Mouse (Mus musculus) Patski (cell line): ENCODE results near the gene Ppp1r14d. TPM values are rescaled to one million over a fixed set of nuclear protein-coding genes. Genes with fewer than 3 reads are reported as not detected.

Source experiments
- ATAC-seq: fragments of 100-300 bp; one replicate; pipeline ENCODE4 v1.8.0; 2021
- CTCF ChIA-PET: fragments of 350-600 bp; sonication (Branson Sonifier 250); formaldehyde crosslinking; loops from one replicate; lab custom pipeline; 2022; ENCODE audit warnings: inconsistent platforms; lab: Charles Lee
- POLR2A ChIA-PET: fragments of 350-600 bp; sonication (Branson Sonifier 250); formaldehyde crosslinking; loops from one replicate; lab custom pipeline; 2022; ENCODE audit warnings: antibody characterized with exemption, inconsistent platforms; lab: Charles Lee
- DNase-seq: peaks from one replicate; pipeline ENCODE4 v3.0.0-alpha.2; 2011; ENCODE audit warnings: low read depth, low spot score
- H3K27me3 ChIP-seq: fragments of 371-371 bp; one replicate; pipeline ENCODE4 v1.5.1; 2021
- CTCF ChIP-seq: fragments of 100-300 bp; IDR thresholded peaks from one replicate; pipeline ENCODE4 v1.5.1; 2021
- in situ Hi-C: fragments of 300-500 bp; cut with MboI; formaldehyde crosslinking; loops from 3 replicates; pipeline ENCODE4 v1.11.1; 2018; ENCODE audit warnings: low pct_unique_long_range_greater_than_20kb, mixed read lengths
- polyA plus RNA-seq: library from polyadenylated mRNA; unstranded; gene quantifications from one replicate; pipeline ENCODE4 v1.2.3, GENCODE M21; 2021

Gene Ppp1r14d
- not detected for polyA plus RNA-seq

DNA sequence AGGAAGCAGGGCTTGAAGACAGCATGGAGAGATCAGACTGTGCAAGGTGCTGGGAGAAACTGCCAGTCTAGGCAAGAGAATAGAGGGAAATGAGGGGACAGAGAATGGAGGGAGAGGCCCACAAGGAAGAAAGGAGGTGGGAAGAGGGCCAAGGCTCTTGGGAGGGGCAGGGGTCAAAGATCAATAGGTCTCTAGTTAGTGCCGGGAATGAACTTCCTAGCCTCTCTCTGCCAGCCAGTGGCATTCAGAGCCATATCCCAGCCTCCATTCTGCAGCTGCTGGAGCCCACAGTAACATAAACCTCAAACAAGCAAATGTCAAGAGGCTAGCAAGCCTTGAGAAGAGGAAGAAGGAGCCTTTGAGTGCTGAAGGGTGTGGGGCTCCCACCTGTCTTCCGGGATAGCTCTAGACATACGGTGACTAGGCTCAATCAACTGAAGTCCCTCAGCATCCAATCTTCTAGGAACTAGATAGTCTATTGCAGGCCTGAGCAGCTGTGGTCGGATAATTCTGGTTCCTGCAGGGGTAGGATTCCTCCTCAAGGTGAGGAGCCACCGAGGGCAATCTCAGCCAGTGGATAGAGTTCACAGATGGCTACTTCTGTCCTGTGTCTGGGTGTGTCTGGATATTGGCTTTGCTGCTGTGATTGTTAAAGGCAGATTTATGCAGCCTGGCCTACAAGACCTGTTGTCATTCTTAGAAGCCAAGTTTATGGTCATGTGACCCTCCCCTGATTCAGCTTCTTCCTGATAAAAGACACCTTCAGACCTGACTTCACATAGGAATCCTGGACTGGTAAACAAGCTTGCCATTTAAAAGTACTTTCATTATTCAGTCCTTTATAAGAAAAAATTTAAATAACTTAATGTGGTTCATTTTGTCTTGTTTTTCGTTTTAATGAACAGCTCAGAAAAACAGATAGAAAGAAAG, at the start of gene Ppp1r14d:
Gene Ppp1r14d (minus strand): TSS at position 132 of the 930 bp plus-strand sequence.
- ChIA-PET CTCF (no interaction called here), POLR2A (no interaction called here)
- no peaks in the 10 kb centered on the region for H3K27me3 ChIP-seq
- DNase-seq = no peak
- ATAC-seq = no peak
- in situ Hi-C loops = no loop called here
- no peak for TF ChIP-seq CTCF

DNA sequence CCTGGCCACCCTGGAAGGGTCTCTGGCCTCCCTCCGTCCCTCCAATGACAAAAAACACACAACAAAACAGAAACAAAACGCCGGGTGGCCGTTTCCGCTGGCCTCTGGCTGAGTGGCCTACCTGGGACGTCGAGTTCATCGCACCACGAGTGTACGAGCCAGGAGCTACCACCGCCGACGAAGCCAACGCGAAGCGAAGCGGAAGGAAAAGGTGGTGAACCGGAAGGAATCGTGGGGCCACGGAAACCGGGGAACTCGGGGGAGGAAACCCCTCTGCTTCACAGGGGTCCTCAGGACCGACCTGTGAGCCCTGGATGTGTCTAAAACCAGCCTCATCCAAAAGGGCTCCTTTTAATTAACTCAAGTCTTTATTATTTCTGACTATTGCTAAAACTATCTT, 48.1 kb upstream of the Ppp1r14d start:
- no peak for TF ChIP-seq CTCF
- ATAC-seq (no peak), DNase-seq (no peak)
- in situ Hi-C loops = no loop called here
- ChIA-PET POLR2A (no interaction called here), CTCF (no interaction called here)
- no peaks in the 10 kb centered on the region for H3K27me3 ChIP-seq

DNA sequence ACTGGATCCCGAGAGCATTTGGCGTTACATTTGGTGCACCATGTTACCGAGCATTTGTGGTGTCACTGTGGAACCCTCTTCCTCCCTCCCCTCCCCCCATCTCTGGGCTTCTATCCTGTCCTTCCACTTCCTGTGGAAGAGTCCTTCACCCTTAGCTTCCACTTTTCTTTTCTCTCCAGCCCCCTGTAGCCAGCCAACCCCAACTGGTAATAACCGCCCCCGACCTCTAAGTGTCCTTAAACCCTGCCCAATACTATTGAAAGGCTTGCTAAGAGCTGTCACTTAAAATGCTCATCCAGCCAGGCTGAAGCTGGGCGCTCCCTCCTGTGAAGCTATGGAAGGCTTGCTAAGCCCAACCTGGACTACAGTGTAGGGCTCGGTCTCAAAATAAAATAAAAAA, 47.2 kb upstream of the Ppp1r14d start:
- H3K27me3 ChIP-seq = no peaks in the 10 kb centered on the region
- no peak for TF ChIP-seq CTCF
- in situ Hi-C loops = no loop called here
- CTCF ChIA-PET = no interaction called here
- POLR2A ChIA-PET = interaction anchor here (0.6 kb wide), 1 partner anchor 9 kb away, joined by 5 read pairs; no protein-coding TSS in a partner anchor
- DNase-seq (no peak), ATAC-seq (no peak)

DNA sequence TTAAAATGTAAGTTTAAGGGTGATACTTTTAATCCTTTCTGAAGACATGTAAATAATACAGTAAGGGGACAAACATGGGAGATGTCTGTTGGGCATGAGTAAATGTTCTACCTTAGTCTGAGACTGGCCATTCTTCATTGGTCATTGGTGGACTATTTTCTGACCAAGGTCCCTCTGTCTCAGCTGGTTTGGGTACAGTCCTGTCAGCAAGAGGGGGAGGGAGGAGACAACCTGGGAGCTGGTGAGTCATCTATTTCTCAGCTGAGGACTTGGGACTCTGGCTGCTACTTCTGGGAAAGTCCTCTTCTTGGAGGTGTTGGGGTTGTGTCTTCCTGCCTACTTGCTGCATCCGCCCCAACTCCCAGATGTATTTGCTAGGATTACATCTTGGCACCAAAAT, 44.4 kb upstream of the Ppp1r14d start:
- ChIA-PET POLR2A (no interaction called here), CTCF (interaction anchor here (0.7 kb wide), 1 partner anchor 14 kb away, joined by 3 read pairs; the partner anchor contains the start of gene Vps18)
- no peak for DNase-seq
- no peaks in the 10 kb centered on the region for H3K27me3 ChIP-seq
- ATAC-seq = no peak
- in situ Hi-C loops = no loop called here
- no peak for TF ChIP-seq CTCF

DNA sequence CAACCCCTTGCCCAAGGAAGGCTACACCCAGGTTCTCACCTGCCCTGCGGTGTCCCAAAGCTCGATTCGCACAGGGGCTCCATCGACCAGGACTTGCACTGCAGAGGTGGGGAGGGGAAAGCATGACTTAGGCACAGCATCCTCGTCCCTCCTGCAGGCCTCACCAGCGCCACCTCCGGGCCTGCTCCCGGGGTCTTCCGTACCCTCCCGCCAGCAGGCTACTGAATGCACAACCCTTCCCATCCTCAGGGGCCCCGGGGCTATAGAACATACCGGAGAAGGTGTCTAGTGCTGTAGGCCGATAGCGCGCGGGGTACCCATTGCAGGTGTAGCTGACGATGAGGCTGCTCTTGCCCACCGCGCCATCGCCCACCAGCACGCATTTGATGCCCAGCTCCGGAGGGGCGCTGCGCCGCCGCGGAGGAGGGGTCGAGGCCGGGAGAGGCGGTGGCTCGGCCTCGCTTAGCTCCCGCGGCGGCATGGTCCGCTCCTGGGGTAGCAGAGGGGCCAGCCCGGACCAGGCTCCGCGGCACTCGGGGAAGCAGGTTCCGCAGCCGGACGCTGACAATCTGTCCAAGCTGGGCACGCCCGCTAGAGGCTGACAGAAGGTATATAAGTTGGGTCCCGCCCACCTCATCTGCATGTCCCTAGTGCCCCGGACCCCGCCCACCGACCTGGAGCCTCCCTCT, 41.1 kb upstream of the Ppp1r14d start, which contains the start of gene Rhov:
Gene Rhov (minus strand): TSS at position 630 of the 689 bp plus-strand sequence.
- DNase-seq (no peak), ATAC-seq (peak; percentile 72)
- CTCF ChIA-PET = interaction anchor here (2.4 kb wide), 2 partner anchors 17 to 19 kb away, joined by 9 to 16 read pairs; partner anchors contain the start of gene Vps18
- POLR2A ChIA-PET = no interaction called here
- H3K27me3 ChIP-seq = no peaks in the 10 kb centered on the region
- TF ChIP-seq CTCF = no peak
- in situ Hi-C loops = no loop called here

DNA sequence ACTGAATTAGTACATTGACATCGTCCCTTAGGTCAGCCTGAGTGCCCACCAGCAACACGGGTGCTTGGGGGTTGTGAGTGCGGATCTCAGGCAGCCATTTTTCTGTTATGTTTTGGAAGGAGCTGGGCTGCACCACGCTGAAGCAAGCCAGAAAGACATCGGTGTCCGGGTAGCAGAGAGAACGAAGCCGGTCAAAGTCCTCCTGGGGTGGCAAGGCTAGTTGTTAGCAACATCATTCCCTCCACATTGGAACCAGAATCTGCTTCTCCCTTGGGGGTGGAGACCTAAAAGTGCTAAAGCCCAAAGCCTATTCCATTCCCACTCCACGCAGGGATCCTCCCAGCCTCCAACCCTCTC, 40.6 kb upstream of the Ppp1r14d start:
- no peaks in the 10 kb centered on the region for H3K27me3 ChIP-seq
- ATAC-seq = no peak
- TF ChIP-seq CTCF = no peak
- no peak for DNase-seq
- CTCF ChIA-PET = interaction anchor here (2.4 kb wide), 2 partner anchors 18 to 19 kb away, joined by 9 to 16 read pairs; partner anchors contain the start of gene Vps18
- POLR2A ChIA-PET = no interaction called here
- in situ Hi-C loops = no loop called here

DNA sequence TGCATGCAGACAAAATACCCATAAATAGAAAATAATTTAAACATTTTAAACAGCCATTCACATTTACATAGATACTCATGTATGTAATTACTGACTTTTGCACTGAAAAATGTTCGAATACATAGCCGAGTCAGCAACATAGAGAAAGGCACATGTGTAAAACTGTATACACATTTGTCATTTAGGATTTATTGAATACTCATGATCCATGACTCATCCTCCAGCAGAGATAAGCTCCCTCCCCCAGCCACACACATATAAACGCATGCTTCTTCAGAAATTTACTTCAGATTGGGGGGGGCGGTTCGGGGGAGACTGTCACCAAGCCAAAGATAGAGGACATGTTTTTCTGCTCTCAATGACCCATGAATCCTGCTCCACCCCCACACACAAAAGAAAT, 34.1 kb upstream of the Ppp1r14d start:
- no peak for ATAC-seq
- CTCF ChIA-PET = interaction anchor here (1.7 to 3.7 kb wide), 2 partner anchors 12 to 24 kb away, joined by 9 to 24 read pairs; partner anchors contain the start of gene Vps18
- POLR2A ChIA-PET = interaction anchor here (0.5 to 0.9 kb wide), 2 partner anchors 25 to 198 kb away, joined by 3 to 4 read pairs; partner anchors contain the start of gene Vps18

DNA sequence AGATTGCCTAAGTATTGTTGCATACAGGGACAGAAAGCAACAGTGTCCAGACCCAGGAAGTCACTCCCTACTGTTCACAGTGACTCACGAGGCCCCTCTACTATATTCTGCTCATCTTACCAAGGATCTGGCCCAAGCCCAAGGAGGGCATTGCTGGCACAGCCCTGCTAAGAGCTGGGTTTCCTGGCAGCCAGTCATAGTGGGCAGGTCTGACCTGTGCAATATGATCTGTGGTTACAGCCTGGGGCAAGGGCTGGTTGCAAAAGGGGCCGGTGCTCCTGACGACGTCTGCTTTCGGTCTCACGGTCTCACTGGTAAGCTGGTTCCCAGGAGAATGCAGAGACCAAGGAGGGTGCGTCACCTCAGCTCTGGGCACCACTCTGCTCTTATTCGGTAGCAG, 33.3 kb upstream of the Ppp1r14d start:
- DNase-seq = peak; percentile 92
- peak; percentile 90 for ATAC-seq
- TF ChIP-seq CTCF = no peak
- in situ Hi-C loops = no loop called here
- ChIA-PET POLR2A (interaction anchor here (1.0 kb wide), 1 partner anchor 20 kb away, joined by 3 read pairs; no protein-coding TSS in a partner anchor), CTCF (interaction anchor here (1.7 to 3.7 kb wide), 2 partner anchors 11 to 25 kb away, joined by 9 to 24 read pairs; partner anchors contain the start of gene Vps18)
- H3K27me3 ChIP-seq = no peaks in the 10 kb centered on the region

More for the DNA sequence above, 34.1 kb upstream of the Ppp1r14d start:
- DNase-seq = no peak
- no peaks in the 10 kb centered on the region for H3K27me3 ChIP-seq
- no peak for TF ChIP-seq CTCF
- in situ Hi-C loops = no loop called here

DNA sequence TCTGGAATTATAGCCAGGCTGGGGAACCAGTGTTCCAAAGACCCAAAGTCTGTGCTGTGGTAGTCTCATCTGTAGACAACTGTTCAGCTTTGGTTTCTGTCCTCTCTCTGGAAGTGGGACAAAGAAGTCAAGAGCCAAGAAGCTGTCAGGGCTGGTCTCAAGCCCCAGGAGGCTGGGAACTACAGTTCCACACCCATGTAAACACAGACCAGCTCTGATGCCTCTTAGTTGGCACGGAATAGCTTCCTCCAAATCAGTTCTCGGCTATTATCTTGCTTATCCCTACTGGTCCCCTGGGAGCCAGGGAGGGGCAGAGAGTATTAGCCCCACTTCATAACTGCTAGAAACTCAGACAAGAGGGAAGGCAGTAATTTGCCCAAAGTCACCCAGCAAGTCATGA, 31.6 kb upstream of the Ppp1r14d start:
- POLR2A ChIA-PET = no interaction called here
- TF ChIP-seq CTCF = no peak
- ATAC-seq (no peak), DNase-seq (no peak)
- no peaks in the 10 kb centered on the region for H3K27me3 ChIP-seq
- CTCF ChIA-PET = no interaction called here
- in situ Hi-C loops = no loop called here

DNA sequence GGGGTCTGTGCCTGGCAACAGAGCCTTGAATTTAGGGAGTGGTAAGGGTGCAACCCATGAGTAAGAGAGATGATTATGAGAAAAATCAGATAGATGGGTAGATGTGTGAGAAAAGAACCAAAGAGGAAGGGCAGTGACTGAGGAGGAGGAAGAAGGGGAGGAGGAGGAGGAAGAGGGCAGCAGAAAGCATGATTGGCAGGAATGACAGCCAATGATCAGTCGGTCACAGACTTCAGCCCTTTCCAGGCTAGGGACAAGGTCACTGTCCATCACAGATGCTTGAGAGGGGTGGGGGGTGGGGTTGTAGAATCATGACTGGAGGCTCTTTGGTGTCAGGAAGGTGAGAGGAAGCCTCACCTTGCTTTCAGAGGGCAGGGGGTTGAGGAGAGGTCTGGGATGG, 30.8 kb upstream of the Ppp1r14d start:
- H3K27me3 ChIP-seq = no peaks in the 10 kb centered on the region
- in situ Hi-C loops = no loop called here
- DNase-seq (no peak), ATAC-seq (no peak)
- no peak for TF ChIP-seq CTCF
- ChIA-PET CTCF (no interaction called here), POLR2A (no interaction called here)
